Mouse (Mus musculus): ENCODE results near the gene Rhbdl3. TPM values are rescaled to one million over a fixed set of nuclear protein-coding genes. Genes with fewer than 3 reads are reported as not detected.

Rhbdl3 gene
- polyA plus RNA-seq, 1 experiment from 2014 or later = 4.2 TPM

GRCm38 (mm10) chr11:80291004-80291403 is 9.7 kb upstream of the Rhbdl3 start:
- 76% methylated on average over 2 of the region's 2 CpGs for WGBS
- no peak overlapping the region for H3K9ac ChIP-seq (ENCODE audit: low read depth, low read length)
- no peak overlapping the region for H3K4me2 ChIP-seq (ENCODE audit: low read length)
- no peaks in the 10 kb centered on the region for H3K27me3 ChIP-seq (replicated peaks; ENCODE audit: control insufficient read depth, insufficient read depth, low read length)
- no peaks in the 10 kb centered on the region for H3K9me3 ChIP-seq (ENCODE audit: control insufficient read depth, low read length)
- no peak for ATAC-seq
- no peak overlapping the region for H3K4me3 ChIP-seq (ENCODE audit: low read length)
- H3K36me3 ChIP-seq (ENCODE audit: control insufficient read depth, insufficient read depth, low read length) = no peaks in the 10 kb centered on the region
- peaks cover 23% of the 10 kb centered on the region for H3K4me1 ChIP-seq (ENCODE audit: control insufficient read depth, insufficient read depth, low read depth, low read length)
- H3K27ac ChIP-seq (ENCODE audit: low read depth, low read length) = no peak overlapping the region

- WGBS = 29% methylated on average over 7 of the region's 7 CpGs
- Histone ChIP-seq H3K4me3 (ENCODE audit: low read length) (no peak overlapping the region), H3K4me1 (ENCODE audit: control insufficient read depth, insufficient read depth, low read depth, low read length) (peaks cover 23% of the 10 kb centered on the region), H3K9ac (ENCODE audit: low read depth, low read length) (no peak overlapping the region), H3K4me2 (ENCODE audit: low read length) (no peak overlapping the region), H3K9me3 (ENCODE audit: control insufficient read depth, low read length) (no peaks in the 10 kb centered on the region), H3K27ac (ENCODE audit: low read depth, low read length) (no peak overlapping the region), H3K27me3 (replicated peaks; ENCODE audit: control insufficient read depth, insufficient read depth, low read length) (no peaks in the 10 kb centered on the region), H3K36me3 (ENCODE audit: control insufficient read depth, insufficient read depth, low read length) (no peaks in the 10 kb centered on the region)
- ATAC-seq = 0 out of 2 replicates have a peak, but pooled peaks have one; percentile 19
Observed at GRCm38 (mm10) chr11:80292463-80292862, 8.2 kb upstream of the Rhbdl3 start.

- H3K4me1 ChIP-seq (ENCODE audit: control insufficient read depth, insufficient read depth, low read depth, low read length) = peaks cover 21% of the 10 kb centered on the region
Observed at GRCm38 (mm10) chr11:80295066-80295465, 5.6 kb upstream of the Rhbdl3 start.

GRCm38 (mm10) chr11:80295785-80296184 is 4.9 kb upstream of the Rhbdl3 start:
- WGBS = 34% methylated on average over 14 of the region's 14 CpGs
- Histone ChIP-seq H3K9me3 (ENCODE audit: control insufficient read depth, low read length) (no peaks in the 10 kb centered on the region), H3K4me1 (ENCODE audit: control insufficient read depth, insufficient read depth, low read depth, low read length) (peaks cover 19% of the 10 kb centered on the region), H3K9ac (ENCODE audit: low read depth, low read length) (no peak overlapping the region), H3K27ac (ENCODE audit: low read depth, low read length) (no peak overlapping the region), H3K27me3 (replicated peaks; ENCODE audit: control insufficient read depth, insufficient read depth, low read length) (no peaks in the 10 kb centered on the region), H3K4me3 (ENCODE audit: low read length) (no peak overlapping the region), H3K36me3 (ENCODE audit: control insufficient read depth, insufficient read depth, low read length) (no peaks in the 10 kb centered on the region), H3K4me2 (ENCODE audit: low read length) (no peak overlapping the region)
- ATAC-seq = no peak

More at GRCm38 (mm10) chr11:80295066-80295465, 5.6 kb upstream of the Rhbdl3 start:
- no peak overlapping the region for H3K4me2 ChIP-seq (ENCODE audit: low read length)
- no peaks in the 10 kb centered on the region for H3K9me3 ChIP-seq (ENCODE audit: control insufficient read depth, low read length)
- H3K36me3 ChIP-seq (ENCODE audit: control insufficient read depth, insufficient read depth, low read length) = no peaks in the 10 kb centered on the region
- no peak overlapping the region for H3K4me3 ChIP-seq (ENCODE audit: low read length)
- ATAC-seq = no peak
- H3K9ac ChIP-seq (ENCODE audit: low read depth, low read length) = no peak overlapping the region
- WGBS = 28% methylated on average over 9 of the region's 9 CpGs
- H3K27me3 ChIP-seq (replicated peaks; ENCODE audit: control insufficient read depth, insufficient read depth, low read length) = no peaks in the 10 kb centered on the region
- H3K27ac ChIP-seq (ENCODE audit: low read depth, low read length) = no peak overlapping the region

GRCm38 (mm10) chr11:80299513-80300235 is 1.0 kb upstream of the Rhbdl3 start:
- H3K27ac ChIP-seq (ENCODE audit: low read depth, low read length) = no peak overlapping the region
- H3K27me3 ChIP-seq (replicated peaks; ENCODE audit: control insufficient read depth, insufficient read depth, low read length) = no peaks in the 10 kb centered on the region
- peaks cover 2% of the 10 kb centered on the region; the same call in 1 of the 2 replicates for H3K9me3 ChIP-seq (ENCODE audit: control insufficient read depth, low read length)
- ATAC-seq = no peak
- no peaks in the 10 kb centered on the region for H3K36me3 ChIP-seq (ENCODE audit: control insufficient read depth, insufficient read depth, low read length)
- 7% methylated on average over 12 of the region's 12 CpGs for WGBS
- peak overlapping the region; percentile 100 for H3K4me2 ChIP-seq (ENCODE audit: low read length)
- H3K4me1 ChIP-seq (ENCODE audit: control insufficient read depth, insufficient read depth, low read depth, low read length) = peaks cover 37% of the 10 kb centered on the region
- no peak overlapping the region; the same call in 1 of the 2 replicates for H3K4me3 ChIP-seq (ENCODE audit: low read length)
- H3K9ac ChIP-seq (ENCODE audit: low read depth, low read length) = no peak overlapping the region

GRCm38 (mm10) chr11:80301316-80302045 is 769 bp downstream of the Rhbdl3 start:
- Histone ChIP-seq H3K9ac (ENCODE audit: low read depth, low read length) (peak overlapping the region; percentile 76), H3K27me3 (replicated peaks; ENCODE audit: control insufficient read depth, insufficient read depth, low read length) (no peaks in the 10 kb centered on the region), H3K4me2 (ENCODE audit: low read length) (peak overlapping the region; percentile 100), H3K27ac (ENCODE audit: low read depth, low read length) (peak overlapping the region; percentile 63; the same call in 1 of the 2 replicates), H3K36me3 (ENCODE audit: control insufficient read depth, insufficient read depth, low read length) (no peaks in the 10 kb centered on the region), H3K4me3 (ENCODE audit: low read length) (peak overlapping the region; percentile 80), H3K4me1 (ENCODE audit: control insufficient read depth, insufficient read depth, low read depth, low read length) (peaks cover 30% of the 10 kb centered on the region), H3K9me3 (ENCODE audit: control insufficient read depth, low read length) (peaks cover 2% of the 10 kb centered on the region; the same call in 1 of the 2 replicates)
- peak; percentile 61 for ATAC-seq
- WGBS = 0% methylated on average over 45 of the region's 53 CpGs

- WGBS = under 1% methylated on average over 9 of the region's 9 CpGs
- no peaks in the 10 kb centered on the region for H3K36me3 ChIP-seq (ENCODE audit: control insufficient read depth, insufficient read depth, low read length)
- H3K9ac ChIP-seq (ENCODE audit: low read depth, low read length) = peak overlapping the region; percentile 76
- H3K27me3 ChIP-seq (replicated peaks; ENCODE audit: control insufficient read depth, insufficient read depth, low read length) = no peaks in the 10 kb centered on the region
- ATAC-seq = no peak
- peaks cover 30% of the 10 kb centered on the region for H3K4me1 ChIP-seq (ENCODE audit: control insufficient read depth, insufficient read depth, low read depth, low read length)
- H3K27ac ChIP-seq (ENCODE audit: low read depth, low read length) = no peak overlapping the region; the same call in 1 of the 2 replicates
- peak overlapping the region; percentile 100 for H3K4me2 ChIP-seq (ENCODE audit: low read length)
- peaks cover 2% of the 10 kb centered on the region; the same call in 1 of the 2 replicates for H3K9me3 ChIP-seq (ENCODE audit: control insufficient read depth, low read length)
- H3K4me3 ChIP-seq (ENCODE audit: low read length) = peak overlapping the region; percentile 80
Observed at GRCm38 (mm10) chr11:80302046-80302390, 1.3 kb downstream of the Rhbdl3 start.

- ATAC-seq = peak; percentile 71
- no peaks in the 10 kb centered on the region for H3K36me3 ChIP-seq (ENCODE audit: control insufficient read depth, insufficient read depth, low read length)
- under 1% methylated on average over 11 of the region's 11 CpGs for WGBS
- H3K9me3 ChIP-seq (ENCODE audit: control insufficient read depth, low read length) = peaks cover 2% of the 10 kb centered on the region; the same call in 1 of the 2 replicates
- peak overlapping the region; percentile 47 for H3K9ac ChIP-seq (ENCODE audit: low read depth, low read length)
- peak overlapping the region; percentile 80 for H3K4me3 ChIP-seq (ENCODE audit: low read length)
- peaks cover 30% of the 10 kb centered on the region for H3K4me1 ChIP-seq (ENCODE audit: control insufficient read depth, insufficient read depth, low read depth, low read length)
- peak overlapping the region; percentile 100 for H3K4me2 ChIP-seq (ENCODE audit: low read length)
- H3K27me3 ChIP-seq (replicated peaks; ENCODE audit: control insufficient read depth, insufficient read depth, low read length) = no peaks in the 10 kb centered on the region
- no peak overlapping the region for H3K27ac ChIP-seq (ENCODE audit: low read depth, low read length)
Observed at GRCm38 (mm10) chr11:80302536-80302935, 1.8 kb downstream of the Rhbdl3 start.

GRCm38 (mm10) chr11:80303746-80304145 is 3.0 kb downstream of the Rhbdl3 start:
- H3K4me3 ChIP-seq (ENCODE audit: low read length) = no peak overlapping the region
- no peak for ATAC-seq
- H3K9ac ChIP-seq (ENCODE audit: low read depth, low read length) = no peak overlapping the region
- peaks cover 30% of the 10 kb centered on the region for H3K4me1 ChIP-seq (ENCODE audit: control insufficient read depth, insufficient read depth, low read depth, low read length)
- no peak overlapping the region for H3K27ac ChIP-seq (ENCODE audit: low read depth, low read length)
- H3K9me3 ChIP-seq (ENCODE audit: control insufficient read depth, low read length) = peaks cover 2% of the 10 kb centered on the region; the same call in 1 of the 2 replicates
- WGBS = 94% methylated on average over 3 of the region's 3 CpGs
- no peak overlapping the region for H3K4me2 ChIP-seq (ENCODE audit: low read length)
- no peaks in the 10 kb centered on the region for H3K27me3 ChIP-seq (replicated peaks; ENCODE audit: control insufficient read depth, insufficient read depth, low read length)
- no peaks in the 10 kb centered on the region for H3K36me3 ChIP-seq (ENCODE audit: control insufficient read depth, insufficient read depth, low read length)

All from hindbrain, embryonic 16.5 days (tissue).